Mouse (Mus musculus) olfactory bulb, adult 2 months (tissue): ENCODE results near the gene D16Ertd472e.

ENCODE experiments used
- CTCF ChIP-seq: fragments of 200-500 bp; IDR thresholded peaks from 2 replicates; pipeline ENCODE4 v1.5.1; 2012; ENCODE audit warnings: low read depth, mild to moderate bottlenecking, low read length, moderate library complexity; ENCODE audit not compliant: insufficient read depth
- POLR2A ChIP-seq: fragments of 200-500 bp; IDR thresholded peaks from 2 replicates; pipeline ENCODE4 v1.6.1; 2012; ENCODE audit warnings: mild to moderate bottlenecking, low read depth, low read length, moderate library complexity; ENCODE audit not compliant: insufficient read depth

GRCm38 (mm10) chr16:78574241-78574640, 2.3 kb downstream of the D16Ertd472e start:
- TF ChIP-seq CTCF (no peak), POLR2A (no peak)
